Mouse (Mus musculus) heart, adult 2 months (tissue): Measurements from ENCODE around the gene Pigf.

Source experiments
- CTCF ChIP-seq: fragments of 200-600 bp; IDR thresholded peaks from 2 replicates; pipeline ENCODE4 v1.8.1; 2022; ENCODE audit warnings: antibody characterized with exemption, mild to moderate bottlenecking, moderate library complexity
- EP300 ChIP-seq: fragments of 200-500 bp; IDR thresholded peaks from 2 replicates; pipeline ENCODE4 v1.6.1; 2011; ENCODE audit warnings: low read depth, low read length, control low read depth; ENCODE audit not compliant: insufficient read depth
- POLR2A ChIP-seq: fragments of 200-500 bp; IDR thresholded peaks from 2 replicates; pipeline ENCODE4 v1.6.1; 2011; ENCODE audit warnings: mild to moderate bottlenecking, low read depth, low read length, control low read depth; ENCODE audit not compliant: insufficient read depth

GRCm38 (mm10) chr17:87063461-87063860, 38.3 kb upstream of the Pigf start:
- TF ChIP-seq CTCF (no peak), POLR2A (no peak), EP300 (no peak)
